Mouse (Mus musculus): ENCODE measurements at regions not wholly inside any gene's neighbourhood (a gene's known extent, or its start where the extent isn't known, plus 50 kb on each side); places are given as distances from the start of the nearest gene placed in this dataset.

- Histone ChIP-seq H3K36me3 (ENCODE audit: insufficient read depth, low read length) (no peaks in the 10 kb centered on the region), H3K9ac (replicated peaks; ENCODE audit: low read length, poor library complexity, severe bottlenecking) (no peak overlapping the region), H3K4me1 (ENCODE audit: insufficient read depth, low read length) (no peaks in the 10 kb centered on the region), H3K4me2 (ENCODE audit: low read depth, low read length, poor library complexity, severe bottlenecking) (no peak overlapping the region), H3K27ac (ENCODE audit: low read depth, low read length) (no peak overlapping the region), H3K9me3 (ENCODE audit: low read length) (no peaks in the 10 kb centered on the region), H3K4me3 (ENCODE audit: low read depth, low read length) (no peak overlapping the region), H3K27me3 (ENCODE audit: insufficient read depth, low read length) (no peaks in the 10 kb centered on the region)
- ATAC-seq (ENCODE audit: low FRiP score) (no peak), DNase-seq (ENCODE audit: low spot score) (no peak)
- TF ChIP-seq CTCF (IDR thresholded peaks at IDR 0.05) = no peak
- WGBS = 86% methylated on average over 3 of the region's 3 CpGs
Observed at GRCm38 (mm10) chr10:21497110-21497509, 95.8 kb upstream of the 1700020N01Rik start.

GRCm38 (mm10) chr10:21498143-21498542 lies 94.8 kb upstream of the 1700020N01Rik start:
- Histone ChIP-seq H3K9me3 (ENCODE audit: low read length) (no peaks in the 10 kb centered on the region), H3K9ac (replicated peaks; ENCODE audit: low read length, poor library complexity, severe bottlenecking) (no peak overlapping the region), H3K4me3 (ENCODE audit: low read depth, low read length) (no peak overlapping the region), H3K4me2 (ENCODE audit: low read depth, low read length, poor library complexity, severe bottlenecking) (no peak overlapping the region), H3K36me3 (ENCODE audit: insufficient read depth, low read length) (no peaks in the 10 kb centered on the region), H3K27me3 (ENCODE audit: insufficient read depth, low read length) (no peaks in the 10 kb centered on the region), H3K27ac (ENCODE audit: low read depth, low read length) (no peak overlapping the region), H3K4me1 (ENCODE audit: insufficient read depth, low read length) (no peaks in the 10 kb centered on the region)
- TF ChIP-seq CTCF (IDR thresholded peaks at IDR 0.05) = no peak
- no peak for DNase-seq (ENCODE audit: low spot score)
- ATAC-seq (ENCODE audit: low FRiP score) = no peak
- WGBS = 93% methylated on average over 4 of the region's 4 CpGs

- no peak overlapping the region for H3K9ac ChIP-seq (replicated peaks; ENCODE audit: low read length, poor library complexity, severe bottlenecking)
- ATAC-seq (ENCODE audit: low FRiP score) (no peak), DNase-seq (ENCODE audit: low spot score) (no peak)
- no peaks in the 10 kb centered on the region for H3K36me3 ChIP-seq (ENCODE audit: insufficient read depth, low read length)
- no peak overlapping the region for H3K27ac ChIP-seq (ENCODE audit: low read depth, low read length)
- H3K27me3 ChIP-seq (ENCODE audit: insufficient read depth, low read length) = no peaks in the 10 kb centered on the region
- H3K4me1 ChIP-seq (ENCODE audit: insufficient read depth, low read length) = no peaks in the 10 kb centered on the region
- H3K9me3 ChIP-seq (ENCODE audit: low read length) = no peaks in the 10 kb centered on the region
- WGBS = 88% methylated on average over 4 of the region's 4 CpGs
- no peak overlapping the region for H3K4me3 ChIP-seq (ENCODE audit: low read depth, low read length)
- no peak for TF ChIP-seq CTCF (IDR thresholded peaks at IDR 0.05)
- H3K4me2 ChIP-seq (ENCODE audit: low read depth, low read length, poor library complexity, severe bottlenecking) = no peak overlapping the region
Observed at GRCm38 (mm10) chr10:21501658-21502057, 91.3 kb upstream of the 1700020N01Rik start.

- no peak for DNase-seq (ENCODE audit: low spot score)
- Histone ChIP-seq H3K4me2 (ENCODE audit: low read depth, low read length, poor library complexity, severe bottlenecking) (no peak overlapping the region), H3K4me3 (ENCODE audit: low read depth, low read length) (no peak overlapping the region), H3K36me3 (ENCODE audit: insufficient read depth, low read length) (no peaks in the 10 kb centered on the region), H3K27me3 (ENCODE audit: insufficient read depth, low read length) (no peaks in the 10 kb centered on the region), H3K4me1 (ENCODE audit: insufficient read depth, low read length) (no peaks in the 10 kb centered on the region), H3K9ac (replicated peaks; ENCODE audit: low read length, poor library complexity, severe bottlenecking) (no peak overlapping the region), H3K27ac (ENCODE audit: low read depth, low read length) (no peak overlapping the region), H3K9me3 (ENCODE audit: low read length) (no peaks in the 10 kb centered on the region)
- no peak for ATAC-seq (ENCODE audit: low FRiP score)
- no peak for TF ChIP-seq CTCF (IDR thresholded peaks at IDR 0.05)
- WGBS = 74% methylated on average over 3 of the region's 3 CpGs
Observed at GRCm38 (mm10) chr10:21504431-21504830, 88.5 kb upstream of the 1700020N01Rik start.

- 61% methylated on average over 5 of the region's 5 CpGs for WGBS
- H3K4me2 ChIP-seq (ENCODE audit: low read depth, low read length, poor library complexity, severe bottlenecking) = no peak overlapping the region
- DNase-seq (ENCODE audit: low spot score) (no peak), ATAC-seq (ENCODE audit: low FRiP score) (no peak)
- TF ChIP-seq CTCF (IDR thresholded peaks at IDR 0.05) = no peak
- H3K9me3 ChIP-seq (ENCODE audit: low read length) = no peaks in the 10 kb centered on the region
- no peak overlapping the region for H3K9ac ChIP-seq (replicated peaks; ENCODE audit: low read length, poor library complexity, severe bottlenecking)
- H3K27me3 ChIP-seq (ENCODE audit: insufficient read depth, low read length) = no peaks in the 10 kb centered on the region
- no peak overlapping the region for H3K4me3 ChIP-seq (ENCODE audit: low read depth, low read length)
- H3K27ac ChIP-seq (ENCODE audit: low read depth, low read length) = no peak overlapping the region
- no peaks in the 10 kb centered on the region for H3K36me3 ChIP-seq (ENCODE audit: insufficient read depth, low read length)
- no peaks in the 10 kb centered on the region for H3K4me1 ChIP-seq (ENCODE audit: insufficient read depth, low read length)
Observed at GRCm38 (mm10) chr10:21511386-21511785, 81.6 kb upstream of the 1700020N01Rik start.

GRCm38 (mm10) chr10:21512486-21512885 lies 80.5 kb upstream of the 1700020N01Rik start:
- H3K27ac ChIP-seq (ENCODE audit: low read depth, low read length) = no peak overlapping the region

More at GRCm38 (mm10) chr10:21512486-21512885, 80.5 kb upstream of the 1700020N01Rik start:
- WGBS = 94% methylated on average over 13 of the region's 13 CpGs
- H3K4me3 ChIP-seq (ENCODE audit: low read depth, low read length) = no peak overlapping the region
- H3K36me3 ChIP-seq (ENCODE audit: insufficient read depth, low read length) = no peaks in the 10 kb centered on the region
- no peaks in the 10 kb centered on the region for H3K4me1 ChIP-seq (ENCODE audit: insufficient read depth, low read length)
- no peak for TF ChIP-seq CTCF (IDR thresholded peaks at IDR 0.05)
- H3K4me2 ChIP-seq (ENCODE audit: low read depth, low read length, poor library complexity, severe bottlenecking) = no peak overlapping the region
- no peaks in the 10 kb centered on the region for H3K9me3 ChIP-seq (ENCODE audit: low read length)
- H3K27me3 ChIP-seq (ENCODE audit: insufficient read depth, low read length) = no peaks in the 10 kb centered on the region
- DNase-seq (ENCODE audit: low spot score) = no peak
- ATAC-seq (ENCODE audit: low FRiP score) = no peak
- no peak overlapping the region for H3K9ac ChIP-seq (replicated peaks; ENCODE audit: low read length, poor library complexity, severe bottlenecking)
